Mouse (Mus musculus) stomach, embryonic 16.5 days (tissue): ENCODE data around the gene Unc5a. TPM values are rescaled to one million over a fixed set of nuclear protein-coding genes. Genes with fewer than 3 reads are reported as not detected.
A peak's percentile ranks its signal among the peaks of the same experiment; 100 is the strongest.

Source experiments
- ATAC-seq: fragments of 200-750 bp; cut with Nextera tagmentation; 2 replicates; pipeline ENCODE4 v1.8.0; 2017; ENCODE audit warnings: moderate number of reproducible peaks, moderate TSS enrichment; ENCODE audit not compliant: insufficient read depth, low FRiP score
- H3K27ac ChIP-seq: fragments of 300-500 bp; sonication (generic); 2 replicates; pipeline ENCODE4 v1.5.1; 2014; ENCODE audit warnings: low read length
- H3K27me3 ChIP-seq: fragments of 300-500 bp; sonication (generic); 2 replicates; pipeline ENCODE4 v1.6.1; 2014; ENCODE audit warnings: low read length, control low read depth, mixed read lengths; ENCODE audit not compliant: control insufficient read depth, insufficient read depth
- H3K36me3 ChIP-seq: fragments of 300-500 bp; sonication (generic); 2 replicates; pipeline ENCODE4 v1.6.1; 2014; ENCODE audit warnings: low read length; ENCODE audit not compliant: control insufficient read depth, insufficient read depth
- H3K4me1 ChIP-seq: fragments of 300-500 bp; sonication (generic); 2 replicates; pipeline ENCODE4 v1.6.1; 2014; ENCODE audit warnings: low read length, control low read depth, mixed read lengths; ENCODE audit not compliant: control insufficient read depth, insufficient read depth
- H3K4me2 ChIP-seq: fragments of 300-500 bp; sonication (generic); 2 replicates; pipeline ENCODE4 v1.6.1; 2014; ENCODE audit warnings: low read depth, low read length, mixed read lengths
- H3K4me3 ChIP-seq: fragments of 300-500 bp; sonication (generic); replicated peaks from 2 replicates; pipeline ENCODE4 v1.5.1; 2014; ENCODE audit warnings: mild to moderate bottlenecking, low read length
- H3K9ac ChIP-seq: fragments of 300-500 bp; sonication (generic); 2 replicates; pipeline ENCODE4 v1.6.1; 2014; ENCODE audit warnings: low read length
- H3K9me3 ChIP-seq: fragments of 300-500 bp; sonication (generic); replicated peaks from 2 replicates; pipeline ENCODE4 v1.6.1; 2016; ENCODE audit warnings: low read length, control low read depth; ENCODE audit not compliant: control insufficient read depth
- WGBS: fragments of 180-500 bp; shearing (Covaris S2); extraction: QIAGEN DNeasy Blood & Tissue Kit; methylation state at CpG from one replicate; pipeline ENCODE4 v1.1.7; 2014; 5-methylcytosine and 5-hydroxymethylcytosine counted together
- polyA plus RNA-seq: library from polyadenylated mRNA; unstranded; fragments of >200 nt; fragmentation: Nextera tagmentation; extraction: Ambion mirVana; gene quantifications from 2 replicates; pipeline ENCODE4 v1.2.1, GENCODE M21; 2015

The Unc5a gene
- polyA plus RNA-seq, 1 experiment from 2014 or later: 2.3 TPM

GRCm38 (mm10) chr13:55017898-55018599, 68.8 kb downstream of the Unc5a start:
- Histone ChIP-seq H3K27ac (no peak overlapping the region), H3K36me3 (no peaks in the 10 kb centered on the region), H3K9ac (no peak overlapping the region), H3K4me2 (no peak overlapping the region), H3K4me3 (no peak overlapping the region), H3K4me1 (no peaks in the 10 kb centered on the region), H3K27me3 (no peaks in the 10 kb centered on the region), H3K9me3 (no peaks in the 10 kb centered on the region)
- WGBS: 68% methylated on average over 8 of the region's 8 CpGs
- ATAC-seq: no peak

GRCm38 (mm10) chr13:55018700-55019099, 69.5 kb downstream of the Unc5a start:
- H3K4me3 ChIP-seq: no peak overlapping the region
- no peaks in the 10 kb centered on the region for H3K4me1 ChIP-seq
- H3K9ac ChIP-seq: no peak overlapping the region
- no peak overlapping the region for H3K27ac ChIP-seq
- no peaks in the 10 kb centered on the region for H3K9me3 ChIP-seq
- 83% methylated on average over 9 of the region's 9 CpGs for WGBS
- ATAC-seq: no peak
- H3K36me3 ChIP-seq: no peaks in the 10 kb centered on the region
- no peak overlapping the region for H3K4me2 ChIP-seq
- no peaks in the 10 kb centered on the region for H3K27me3 ChIP-seq

GRCm38 (mm10) chr13:55019181-55019580, 70.0 kb downstream of the Unc5a start:
- Histone ChIP-seq H3K9me3 (no peaks in the 10 kb centered on the region), H3K27ac (no peak overlapping the region), H3K4me3 (no peak overlapping the region), H3K4me1 (no peaks in the 10 kb centered on the region), H3K27me3 (no peaks in the 10 kb centered on the region), H3K36me3 (no peaks in the 10 kb centered on the region), H3K4me2 (no peak overlapping the region), H3K9ac (no peak overlapping the region)
- ATAC-seq: no peak
- WGBS: 46% methylated on average over 3 of the region's 3 CpGs

DNA sequence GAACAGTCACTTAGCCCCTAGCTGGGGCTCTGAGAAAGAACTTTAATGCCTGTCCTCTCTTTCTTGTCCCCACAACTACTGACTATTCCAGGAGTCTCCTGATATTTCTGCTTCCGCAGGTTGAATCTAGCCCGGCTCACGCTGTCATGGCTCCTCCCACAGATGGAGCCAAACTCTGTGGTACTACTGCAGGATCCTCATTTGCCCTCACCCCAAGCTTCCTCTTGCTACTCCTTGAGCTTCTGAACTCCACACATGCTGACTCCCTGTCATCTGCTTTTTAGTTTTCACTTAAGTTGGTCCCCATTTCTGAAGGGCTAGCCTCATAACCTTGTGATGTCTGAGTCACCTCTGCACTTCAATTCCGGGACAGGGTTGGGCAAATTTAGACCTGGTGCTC, 70.8 kb downstream of the Unc5a start:
- 76% methylated on average over 4 of the region's 4 CpGs for WGBS

GRCm38 (mm10) chr13:55021194-55021779, 72.1 kb downstream of the Unc5a start, which contains the start of gene Hk3:
Gene Hk3 (minus strand): TSS chr13:55021385.
- no peak for ATAC-seq
- Histone ChIP-seq H3K27me3 (no peaks in the 10 kb centered on the region), H3K36me3 (no peaks in the 10 kb centered on the region), H3K4me1 (no peaks in the 10 kb centered on the region), H3K4me2 (no peak within 1 kb of the TSS), H3K9me3 (no peaks in the 10 kb centered on the region), H3K27ac (no peak within 1 kb of the TSS), H3K9ac (no peak within 1 kb of the TSS), H3K4me3 (no peak within 1 kb of the TSS)
- 86% methylated on average over 13 of the region's 13 CpGs for WGBS

More for the DNA sequence above, 70.8 kb downstream of the Unc5a start:
- no peak overlapping the region for H3K4me2 ChIP-seq
- ATAC-seq: no peak
- no peaks in the 10 kb centered on the region for H3K27me3 ChIP-seq
- H3K4me3 ChIP-seq: no peak overlapping the region
- H3K4me1 ChIP-seq: no peaks in the 10 kb centered on the region
- no peak overlapping the region for H3K9ac ChIP-seq
- H3K9me3 ChIP-seq: no peaks in the 10 kb centered on the region
- no peak overlapping the region for H3K27ac ChIP-seq
- no peaks in the 10 kb centered on the region for H3K36me3 ChIP-seq

GRCm38 (mm10) chr13:55022256-55022655, 73.0 kb downstream of the Unc5a start:
- Histone ChIP-seq H3K27me3 (no peaks in the 10 kb centered on the region), H3K9me3 (no peaks in the 10 kb centered on the region), H3K36me3 (no peaks in the 10 kb centered on the region), H3K4me3 (no peak overlapping the region), H3K27ac (no peak overlapping the region), H3K9ac (no peak overlapping the region), H3K4me1 (no peaks in the 10 kb centered on the region), H3K4me2 (no peak overlapping the region)
- ATAC-seq: no peak
- 64% methylated on average over 4 of the region's 4 CpGs for WGBS

- 64% methylated on average over 9 of the region's 9 CpGs for WGBS
Observed at GRCm38 (mm10) chr13:55022715-55023114, 73.5 kb downstream of the Unc5a start.

GRCm38 (mm10) chr13:55024215-55024614, 75.0 kb downstream of the Unc5a start:
- H3K4me2 ChIP-seq: no peak overlapping the region
- H3K4me1 ChIP-seq: no peaks in the 10 kb centered on the region
- WGBS: 83% methylated on average over 2 of the region's 2 CpGs
- no peak overlapping the region for H3K4me3 ChIP-seq
- H3K27ac ChIP-seq: no peak overlapping the region
- H3K36me3 ChIP-seq: no peaks in the 10 kb centered on the region
- H3K9me3 ChIP-seq: no peaks in the 10 kb centered on the region
- H3K27me3 ChIP-seq: no peaks in the 10 kb centered on the region
- no peak overlapping the region for H3K9ac ChIP-seq
- ATAC-seq: no peak

More at GRCm38 (mm10) chr13:55022715-55023114, 73.5 kb downstream of the Unc5a start:
- no peak overlapping the region for H3K4me2 ChIP-seq
- H3K9me3 ChIP-seq: no peaks in the 10 kb centered on the region
- no peaks in the 10 kb centered on the region for H3K36me3 ChIP-seq
- 0 out of 2 replicates have a peak overlapping the region, but pooled peaks have one; percentile 15 for H3K27ac ChIP-seq
- H3K4me1 ChIP-seq: no peaks in the 10 kb centered on the region
- no peak for ATAC-seq
- H3K9ac ChIP-seq: no peak overlapping the region
- no peak overlapping the region for H3K4me3 ChIP-seq
- H3K27me3 ChIP-seq: no peaks in the 10 kb centered on the region

- WGBS: 95% methylated on average over 2 of the region's 2 CpGs
- no peak overlapping the region for H3K27ac ChIP-seq
- H3K27me3 ChIP-seq: no peaks in the 10 kb centered on the region
- no peaks in the 10 kb centered on the region for H3K9me3 ChIP-seq
- peaks cover 7% of the 10 kb centered on the region; the same call in 1 of the 2 replicates for H3K36me3 ChIP-seq
- H3K4me2 ChIP-seq: no peak overlapping the region
- H3K4me1 ChIP-seq: no peaks in the 10 kb centered on the region
- H3K4me3 ChIP-seq: no peak overlapping the region
- no peak for ATAC-seq
- no peak overlapping the region for H3K9ac ChIP-seq
Observed at GRCm38 (mm10) chr13:55040016-55040415, 90.8 kb downstream of the Unc5a start.
